Mouse (Mus musculus) spleen, adult 18-20 months (tissue): Measurements from ENCODE around the gene Lonrf2.

Experiments used
- DNase-seq, 2 experiments: peaks; one replicate each; pipeline ENCODE4 v3.0.0; 2022; ENCODE audit warnings: mixed read lengths in 2 of 2

Gene Lonrf2

DNA sequence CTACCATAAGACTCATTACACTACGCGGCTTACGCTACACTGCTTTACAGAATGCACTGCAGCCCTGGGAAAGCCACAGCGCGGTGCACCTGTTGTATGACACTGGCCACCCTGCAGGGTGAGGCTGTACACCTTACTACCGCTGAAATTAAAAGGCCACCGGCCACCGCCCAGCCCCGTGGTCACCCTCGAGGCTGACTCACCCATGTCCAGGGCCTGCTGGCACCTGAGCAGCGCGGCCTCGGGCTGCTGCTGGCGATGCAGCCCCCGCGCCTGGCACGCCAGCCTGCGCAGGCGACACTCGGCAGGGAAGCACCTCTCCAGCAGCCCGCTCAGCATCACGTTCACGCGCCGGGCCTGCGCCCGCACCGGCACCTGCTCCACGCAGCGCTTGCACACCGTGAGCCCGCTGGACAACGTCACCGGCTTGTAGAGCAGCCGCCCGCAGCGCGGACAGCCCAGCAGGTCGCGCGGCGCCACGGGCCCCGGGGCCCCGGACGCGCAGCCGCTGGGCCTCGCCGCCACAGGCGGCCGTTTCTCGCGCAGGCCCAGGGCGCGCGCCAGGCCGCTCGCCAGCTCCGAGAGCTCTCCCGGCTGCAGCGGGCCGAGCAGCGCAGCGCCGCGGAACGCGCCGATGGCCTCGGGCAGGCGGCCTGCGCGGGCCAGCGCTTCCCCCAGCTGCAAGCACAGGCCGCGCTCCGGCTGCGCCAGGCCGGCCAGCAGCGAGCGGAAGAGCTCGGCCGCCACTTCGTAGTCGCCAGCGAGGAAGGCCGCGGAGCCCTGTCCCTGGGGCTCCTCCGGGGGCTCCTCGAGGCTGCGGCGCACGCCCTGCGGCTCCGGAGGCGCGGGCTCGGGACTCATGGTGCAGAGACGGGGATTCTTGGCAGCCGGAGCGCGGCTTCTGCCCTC is 689 bp downstream of the Lonrf2 start:
- DNase-seq = no peak

DNA sequence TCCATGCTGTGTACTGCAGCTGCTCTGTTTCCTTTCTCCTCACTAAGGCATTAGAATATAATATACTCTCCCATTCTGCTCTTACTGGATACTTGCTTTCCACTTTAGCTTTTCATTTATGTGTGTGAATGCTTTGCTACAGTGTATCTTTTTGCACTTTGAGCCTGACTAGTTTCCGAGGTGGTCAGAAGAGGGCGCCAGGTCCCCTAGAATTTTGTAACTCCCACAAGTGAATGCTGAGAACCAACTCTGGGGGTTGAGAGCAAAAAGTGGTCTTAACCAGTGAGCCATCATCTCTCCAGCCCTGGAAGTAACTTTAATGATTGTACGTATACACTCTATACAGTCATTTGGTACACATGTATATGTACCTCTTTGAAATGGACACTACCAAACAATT is 1.6 kb downstream of the Lonrf2 start:
- peak in 1 of 2 experiments; percentile 6 for DNase-seq

DNA sequence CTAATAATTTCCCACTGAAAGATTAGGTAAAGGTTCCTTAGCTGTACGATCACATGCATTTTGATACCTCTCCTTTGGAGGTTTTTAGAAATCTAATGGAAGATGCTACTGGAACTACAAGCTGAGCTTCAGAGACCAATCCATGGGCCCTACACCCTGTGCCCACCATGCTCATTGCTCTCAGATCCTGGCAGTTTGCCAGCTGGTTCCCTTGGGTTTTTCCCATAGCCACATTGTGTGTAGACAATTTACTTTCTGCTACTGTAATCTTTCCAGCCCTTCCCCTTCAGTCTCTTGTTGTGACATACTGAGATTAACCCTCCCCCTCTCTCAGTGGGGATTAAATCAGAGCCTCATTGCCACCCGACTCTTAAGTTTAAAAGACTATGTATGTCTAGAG is 11.6 kb downstream of the Lonrf2 start:
- no peak for DNase-seq

DNA sequence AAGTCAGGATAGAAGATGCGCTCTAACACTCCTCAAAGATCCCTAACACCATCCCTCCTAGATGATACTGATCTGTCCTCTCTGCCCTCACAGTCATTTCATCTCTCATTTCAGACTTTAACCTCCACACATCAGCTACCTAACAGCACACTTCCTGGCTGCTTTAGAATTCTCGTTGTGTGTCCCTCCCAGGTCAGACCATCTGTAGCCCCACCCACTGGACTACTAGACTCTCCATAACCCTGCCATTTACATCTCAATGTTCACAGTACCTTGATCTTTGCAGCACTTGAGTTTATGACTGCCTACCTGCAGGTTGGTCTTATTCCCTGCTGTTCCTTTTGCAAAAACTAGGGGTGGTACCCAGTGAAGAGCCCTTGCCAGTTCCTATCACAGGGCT is 12.7 kb downstream of the Lonrf2 start:
- no peak for DNase-seq

DNA sequence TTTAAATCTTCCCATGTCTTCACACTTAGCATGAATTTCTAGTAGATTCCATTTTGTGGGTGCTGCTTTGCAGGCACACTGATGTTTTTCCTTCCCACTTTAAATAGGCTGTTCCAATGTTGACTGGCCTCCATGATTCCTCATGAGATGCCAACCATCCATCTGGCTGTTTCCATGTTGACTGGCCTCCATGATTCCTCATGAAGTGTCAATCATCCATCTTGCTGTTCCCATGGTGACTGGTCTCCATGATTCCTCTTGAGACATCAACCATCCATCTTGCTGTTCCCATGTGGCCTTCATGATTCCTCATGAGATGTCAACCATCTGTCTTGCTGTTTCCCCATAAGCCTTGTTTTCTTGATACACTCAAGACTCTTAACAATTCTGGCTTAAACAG is 16.8 kb downstream of the Lonrf2 start:
- no peak for DNase-seq

DNA sequence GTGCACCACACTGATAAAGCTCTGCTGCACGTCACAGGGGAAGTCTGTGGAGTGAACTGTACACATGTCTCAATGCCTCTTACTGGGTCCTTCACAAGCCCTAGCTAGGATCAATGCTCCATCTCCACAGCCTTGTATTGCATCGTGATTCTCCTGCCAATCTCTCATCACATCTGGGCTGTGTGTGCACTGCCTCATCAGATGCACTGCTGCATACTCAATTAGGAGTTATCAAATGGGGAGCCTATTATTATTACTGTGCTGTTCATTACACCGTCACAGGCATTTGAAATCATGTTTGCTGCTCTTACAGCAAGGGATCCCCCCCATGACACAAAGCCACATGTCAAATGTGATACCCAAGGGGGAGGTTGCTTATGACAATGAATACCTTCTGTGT is 18.8 kb downstream of the Lonrf2 start:
- no peak for DNase-seq

DNA sequence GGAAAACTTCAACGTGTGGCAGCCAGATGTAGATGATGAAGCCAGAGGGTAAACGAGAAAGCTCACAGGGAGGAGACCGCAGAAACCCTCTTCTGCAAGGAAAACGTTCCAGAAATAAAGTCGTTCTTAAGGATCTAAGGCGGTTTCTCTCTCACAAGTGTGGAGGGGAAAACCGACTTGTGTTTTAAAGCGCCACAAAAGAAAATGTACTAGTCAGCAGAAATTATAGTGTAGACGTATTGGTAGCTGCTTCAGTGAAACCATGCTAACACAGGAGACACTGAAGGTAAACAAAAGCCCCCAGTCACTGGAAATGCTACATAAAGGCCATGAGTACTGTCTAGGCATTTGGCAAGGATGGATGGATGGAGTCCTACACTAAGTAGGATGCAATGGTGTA is 19.2 kb downstream of the Lonrf2 start:
- no peak for DNase-seq

DNA sequence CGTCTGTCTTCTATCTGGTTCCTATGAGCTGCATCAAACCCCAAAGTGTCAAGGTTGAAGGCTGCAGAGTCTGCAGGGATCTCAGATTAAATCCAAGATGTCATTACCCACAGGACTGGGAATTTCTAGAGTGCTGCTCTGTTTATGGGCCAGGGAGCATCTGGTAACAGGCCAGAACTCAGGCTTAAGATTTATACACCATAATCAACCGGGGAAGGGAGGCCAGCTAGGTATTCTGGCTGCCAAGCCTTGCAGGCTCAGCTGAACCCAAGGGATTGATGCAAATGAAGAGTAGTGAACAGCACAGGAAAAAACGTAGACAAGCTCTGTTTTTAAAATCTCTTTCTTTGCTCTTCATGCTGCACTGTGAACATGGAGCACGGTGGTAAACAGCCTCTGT is 20.2 kb downstream of the Lonrf2 start:
- no peak for DNase-seq

DNA sequence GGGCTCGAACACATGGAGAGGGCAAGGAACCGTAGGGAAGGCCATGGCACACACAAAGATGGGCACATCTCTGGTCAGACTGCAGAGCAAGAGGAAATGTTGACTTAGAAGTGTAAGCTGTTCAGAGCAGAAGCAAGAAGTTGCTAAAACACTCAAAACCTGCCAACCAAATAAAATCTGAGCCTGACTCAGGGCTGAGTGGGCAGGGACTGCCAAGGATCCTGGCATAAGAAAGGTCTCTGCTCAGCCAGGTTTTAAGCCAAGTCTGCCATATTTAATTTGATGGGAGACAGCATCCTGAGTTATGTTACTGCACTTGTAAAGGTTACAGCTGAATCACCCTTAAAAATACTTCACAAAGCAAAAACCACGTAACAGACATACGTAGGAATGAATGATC is 29.4 kb downstream of the Lonrf2 start:
- DNase-seq = no peak

DNA sequence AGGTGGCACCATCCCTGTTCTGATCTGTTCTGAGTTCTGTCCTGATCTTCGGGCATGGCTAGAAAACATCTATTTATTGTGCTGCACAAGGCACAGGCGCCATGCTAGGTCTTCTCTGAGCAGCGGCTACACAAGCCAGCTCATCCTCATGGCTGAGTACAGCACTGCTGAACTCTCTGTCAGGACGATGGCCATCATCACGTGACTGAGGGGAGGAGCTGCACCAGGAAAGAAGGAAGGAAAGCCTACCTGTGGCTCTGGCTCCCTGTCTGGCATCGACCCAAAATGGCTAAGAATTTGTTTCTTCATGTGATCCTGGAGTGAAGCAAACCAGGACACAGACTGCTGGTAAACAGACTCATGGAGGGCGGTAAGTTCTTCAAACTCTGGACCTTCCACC is 36.1 kb downstream of the Lonrf2 start:
- no peak for DNase-seq

DNA sequence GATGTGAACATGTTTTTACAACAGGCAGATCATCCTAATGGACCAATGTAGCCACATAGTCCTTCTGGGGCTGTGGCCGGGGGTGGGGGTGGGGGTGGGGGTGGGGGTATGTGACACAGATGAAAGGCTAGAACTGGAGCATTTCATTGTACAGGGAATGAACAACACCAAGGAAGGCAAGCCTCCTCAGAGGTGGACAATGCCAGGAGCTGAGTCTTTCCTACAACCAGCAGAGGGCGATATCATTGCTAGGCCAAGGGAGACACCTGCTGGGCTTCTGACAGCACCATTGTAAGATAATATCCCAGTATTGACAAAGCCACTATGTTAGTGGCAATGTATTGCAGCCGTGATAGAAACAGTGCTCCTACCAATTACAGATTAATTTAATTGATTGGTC is 37.2 kb downstream of the Lonrf2 start:
- DNase-seq = no peak

DNA sequence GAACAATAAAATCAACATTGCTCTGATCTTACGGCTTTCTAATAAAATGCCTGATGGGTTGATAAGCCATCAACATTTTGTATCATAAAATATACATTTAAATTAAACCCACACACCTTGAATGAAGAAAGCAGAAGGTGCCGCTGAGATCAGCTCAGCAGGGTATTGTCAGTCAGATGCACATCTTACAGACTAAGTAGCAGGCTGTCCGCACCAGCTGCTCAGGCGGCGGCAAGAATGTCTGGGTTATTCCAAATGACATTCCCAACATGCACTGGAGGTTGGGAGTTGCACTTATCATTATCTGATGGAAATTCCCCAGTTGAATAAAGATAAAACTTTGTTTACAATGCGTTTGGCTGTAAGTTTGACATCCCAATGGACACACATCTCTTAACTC is 39.6 kb downstream of the Lonrf2 start:
- DNase-seq = no peak

DNA sequence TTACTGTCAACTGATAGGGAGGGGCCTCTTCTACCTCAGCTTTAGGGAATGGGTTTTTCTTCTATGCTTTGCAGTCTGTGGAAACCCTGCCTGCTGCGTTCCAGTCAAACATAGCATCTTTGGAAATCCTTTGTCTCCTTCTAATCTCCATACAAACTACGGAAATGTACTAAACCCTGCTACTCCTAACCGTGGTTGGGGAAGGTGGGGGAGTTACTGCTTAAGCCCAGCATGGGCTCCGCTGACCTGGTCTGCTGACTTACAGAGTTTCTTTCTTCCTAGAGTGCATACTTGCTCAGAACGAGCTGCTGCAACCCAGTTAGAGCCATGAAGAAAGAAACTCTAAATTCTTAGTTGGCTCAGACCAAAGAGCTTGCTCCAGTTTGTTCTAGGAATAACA is 41.0 kb downstream of the Lonrf2 start:
- no peak for DNase-seq

DNA sequence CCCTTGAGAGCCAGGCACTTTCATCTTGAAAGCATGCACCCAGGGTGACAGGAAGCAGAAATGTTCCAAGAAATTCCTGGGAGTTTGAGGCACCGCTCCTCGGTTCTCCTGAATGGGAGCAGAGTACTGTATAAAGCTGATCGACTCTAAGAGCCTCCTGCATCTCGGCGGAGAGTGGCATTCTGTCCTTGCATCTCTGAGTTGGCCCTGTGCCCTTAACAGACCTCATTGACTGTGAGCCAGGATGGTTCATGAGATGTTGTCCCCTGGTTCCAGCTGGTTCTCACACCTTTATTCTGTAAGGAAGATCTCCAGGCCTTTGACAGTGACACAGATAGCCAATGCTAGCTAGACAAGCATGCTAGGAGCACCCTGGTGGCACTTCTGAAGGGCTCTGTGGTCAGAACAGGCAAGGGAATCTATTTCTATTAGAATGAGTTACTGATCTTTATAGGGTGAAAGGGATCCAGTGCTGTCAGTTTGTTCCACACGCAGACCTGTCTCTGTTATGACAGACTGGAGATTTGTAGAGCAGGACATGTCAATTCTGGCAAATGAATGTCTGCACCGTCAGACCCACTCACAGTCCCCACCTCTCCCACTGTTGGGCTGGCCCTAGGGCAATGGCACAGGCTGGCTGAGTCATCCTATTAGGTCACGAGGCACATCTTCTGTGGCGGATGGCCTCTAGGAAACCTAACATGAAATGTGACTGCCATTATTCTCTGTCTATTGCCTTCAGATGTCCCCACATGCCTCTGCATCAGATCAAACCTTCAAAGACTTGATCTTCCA is 45.3 kb downstream of the Lonrf2 start:
- DNase-seq = no peak

DNA sequence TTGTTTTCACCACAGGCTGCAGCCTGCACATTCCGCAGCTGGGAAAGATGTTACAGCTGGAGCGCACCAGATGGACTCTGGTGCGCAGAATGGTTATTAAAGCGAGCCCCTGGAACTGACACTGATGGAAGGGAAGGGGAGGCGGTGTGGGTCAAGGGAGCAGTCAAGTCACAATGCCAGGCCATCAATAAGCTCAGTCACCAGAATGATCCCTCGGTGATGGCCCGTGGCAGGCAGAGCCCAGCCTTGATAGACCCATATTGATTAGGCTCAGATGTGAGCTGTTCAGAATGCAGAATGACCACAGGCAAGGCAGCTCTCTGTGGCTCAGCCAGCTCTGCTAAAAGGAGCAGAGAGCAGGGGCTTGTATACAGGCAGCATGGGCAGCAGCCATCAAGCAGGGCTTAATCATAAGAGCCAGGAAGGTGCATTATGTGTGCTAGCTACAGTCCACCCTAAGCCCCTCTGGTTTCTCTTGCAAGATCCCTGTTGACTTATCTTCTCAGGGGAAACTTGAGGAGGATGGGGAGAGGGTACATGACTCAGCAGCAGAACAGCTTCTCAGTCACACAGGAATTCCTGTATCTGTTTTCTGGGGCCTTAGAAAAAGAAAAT is 46.4 kb downstream of the Lonrf2 start:
- no peak for DNase-seq

DNA sequence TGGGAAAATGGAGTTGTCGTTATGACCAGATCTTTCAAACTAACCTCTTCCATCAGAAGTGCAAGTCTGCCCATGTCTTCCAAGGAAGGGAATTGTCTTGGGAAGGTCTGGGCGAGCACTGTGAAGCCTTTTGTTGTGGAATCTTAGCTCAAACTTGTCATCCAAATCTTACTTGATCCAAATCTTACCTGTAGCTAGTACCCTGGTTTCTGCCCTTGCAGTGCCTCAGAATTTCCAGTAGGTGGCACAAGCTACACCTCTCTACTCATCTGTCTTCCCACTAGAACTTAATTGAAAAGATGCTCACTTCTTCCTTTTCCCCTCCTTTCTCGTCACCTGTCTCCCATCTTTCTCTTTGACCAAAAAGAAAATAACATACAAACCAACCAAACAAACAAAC is 47.6 kb downstream of the Lonrf2 start:
- no peak for DNase-seq

DNA sequence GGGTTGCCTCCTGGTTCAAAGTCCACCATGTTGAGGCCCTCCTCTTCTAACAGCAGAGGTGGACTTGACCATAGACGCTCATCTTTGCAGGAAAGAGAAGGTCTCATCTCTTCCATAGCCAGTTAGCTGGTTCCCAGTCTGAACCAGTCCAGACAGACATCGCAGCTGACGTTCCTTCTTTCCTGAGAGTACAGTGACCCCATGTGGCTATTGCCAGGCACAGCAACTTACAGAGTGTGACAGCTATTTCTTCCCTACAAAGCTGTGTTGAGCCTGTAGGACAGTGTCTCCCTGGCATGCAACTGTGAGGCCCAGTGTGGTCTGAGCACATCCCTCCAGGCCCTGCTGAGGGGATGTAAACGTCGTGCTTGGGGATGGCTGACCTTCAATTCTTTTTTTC is 49.1 kb downstream of the Lonrf2 start:
- DNase-seq = peak; percentile 15 to 41

DNA sequence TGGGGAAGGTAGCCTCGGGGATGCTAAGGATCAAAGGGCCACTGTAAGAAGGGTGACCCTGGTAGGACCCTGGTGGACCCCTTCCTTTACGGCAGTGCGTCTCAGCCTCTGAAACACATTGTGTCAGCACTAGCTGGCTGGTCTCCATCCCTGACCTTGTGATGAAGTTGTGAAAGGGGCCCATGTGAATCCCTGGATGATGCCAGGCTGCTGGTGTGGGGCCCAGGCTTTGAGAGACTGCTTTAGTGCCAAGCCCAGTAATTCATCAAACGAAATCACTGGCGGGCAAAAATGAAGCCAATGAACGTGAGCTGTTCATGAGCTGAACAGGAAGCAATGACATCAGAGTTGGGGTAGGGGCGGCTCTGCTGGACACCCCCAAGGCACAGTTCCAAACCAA is 50.2 kb downstream of the Lonrf2 start:
- no peak for DNase-seq

DNA sequence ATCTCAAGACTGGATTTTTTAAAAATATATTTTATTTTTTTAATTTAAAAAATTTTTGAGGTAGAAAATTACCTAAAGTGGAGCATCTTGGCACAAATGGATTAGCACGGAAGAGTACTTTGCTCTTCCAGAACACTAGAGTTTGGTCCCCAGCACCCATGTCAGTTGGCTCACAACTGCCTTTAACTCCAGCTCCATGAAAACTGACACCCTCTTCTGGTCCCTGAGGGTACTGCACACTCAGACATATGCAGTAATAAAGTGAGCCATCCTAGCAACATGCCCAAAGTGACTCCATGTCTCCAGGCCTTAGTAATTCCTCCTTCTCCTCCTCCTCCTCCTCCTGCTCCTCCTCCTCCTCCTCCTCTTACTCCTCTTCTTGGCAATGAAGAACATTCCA is 58.2 kb downstream of the Lonrf2 start:
- DNase-seq = no peak

DNA sequence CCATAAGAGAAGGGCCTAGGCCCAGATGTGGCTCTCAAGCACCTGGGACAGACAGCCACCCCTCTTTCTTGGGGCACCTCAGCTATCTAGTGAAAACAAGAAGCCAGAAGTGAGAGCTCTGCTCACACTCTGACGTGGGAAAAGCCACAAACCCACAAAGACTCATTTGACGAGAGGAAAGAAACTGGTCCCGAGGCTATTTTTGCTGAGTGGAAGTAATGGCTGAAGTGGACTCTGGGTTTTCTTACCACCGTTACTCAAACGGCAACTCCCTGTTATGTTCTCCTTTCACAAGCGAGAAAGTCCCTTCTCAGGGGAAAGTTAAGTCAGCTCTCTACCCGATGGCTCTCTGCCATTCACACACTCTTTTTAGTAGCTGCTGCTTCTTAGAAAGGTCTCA is 59.0 kb downstream of the Lonrf2 start:
- peak; percentile 7 to 15 for DNase-seq

DNA sequence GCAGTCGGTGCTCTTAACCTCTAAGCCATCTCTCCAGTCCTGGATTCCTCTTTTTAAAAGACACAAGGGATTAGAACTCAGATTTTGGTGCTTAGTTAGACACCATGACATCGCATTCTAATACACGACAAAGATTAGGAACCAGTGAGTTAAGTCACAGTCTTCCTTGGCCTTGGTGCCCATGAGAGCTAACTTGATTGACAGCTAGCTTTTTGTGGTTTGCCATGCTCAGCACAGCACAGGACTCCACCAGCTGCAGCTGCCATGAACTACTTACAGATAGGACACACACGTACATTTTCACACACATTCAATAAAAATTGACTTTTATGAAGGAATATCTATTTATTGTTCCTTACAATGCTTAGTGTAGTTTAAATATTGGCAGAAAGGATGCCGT is 60.8 kb downstream of the Lonrf2 start:
- DNase-seq = no peak

DNA sequence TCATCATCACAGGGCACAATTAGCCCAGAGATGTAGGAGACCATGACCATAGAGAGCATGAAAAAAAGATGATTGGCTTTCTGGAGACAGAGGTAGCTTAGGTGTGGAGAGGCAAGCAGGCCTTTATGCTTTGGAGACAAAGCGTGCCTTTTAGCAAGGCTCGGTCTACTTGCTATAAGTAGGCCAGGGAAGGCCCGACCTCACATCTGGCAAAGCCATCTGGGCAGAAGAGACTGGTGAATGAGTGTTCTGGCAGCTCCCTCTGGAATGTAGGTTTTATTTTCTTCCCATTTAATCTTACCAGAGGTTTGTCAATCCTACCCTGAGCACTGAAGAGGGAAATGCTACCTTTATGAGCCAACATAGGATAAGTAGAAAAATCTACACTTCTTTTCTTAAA is 65.8 kb downstream of the Lonrf2 start:
- DNase-seq = no peak

DNA sequence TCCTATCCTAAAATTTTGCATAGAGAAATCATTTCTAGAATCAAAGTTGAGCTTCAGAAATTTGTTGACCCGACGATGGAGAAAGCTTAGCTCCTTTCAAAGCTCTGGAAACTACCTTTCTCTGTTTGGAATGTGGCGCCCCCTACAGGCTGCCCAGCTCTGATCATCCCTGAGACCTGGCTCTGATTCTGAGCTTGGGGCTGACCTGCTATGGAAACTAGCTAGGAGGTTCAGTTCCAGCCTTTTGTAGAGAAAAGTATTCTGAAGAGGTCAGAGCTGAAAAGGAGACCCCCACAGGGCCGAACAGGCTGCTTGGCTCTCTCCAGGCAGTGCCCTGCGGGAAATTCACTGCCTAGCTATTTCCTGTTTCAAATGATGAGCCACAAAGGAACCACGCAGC is 66.6 kb downstream of the Lonrf2 start:
- DNase-seq = peak; percentile 29 to 73

DNA sequence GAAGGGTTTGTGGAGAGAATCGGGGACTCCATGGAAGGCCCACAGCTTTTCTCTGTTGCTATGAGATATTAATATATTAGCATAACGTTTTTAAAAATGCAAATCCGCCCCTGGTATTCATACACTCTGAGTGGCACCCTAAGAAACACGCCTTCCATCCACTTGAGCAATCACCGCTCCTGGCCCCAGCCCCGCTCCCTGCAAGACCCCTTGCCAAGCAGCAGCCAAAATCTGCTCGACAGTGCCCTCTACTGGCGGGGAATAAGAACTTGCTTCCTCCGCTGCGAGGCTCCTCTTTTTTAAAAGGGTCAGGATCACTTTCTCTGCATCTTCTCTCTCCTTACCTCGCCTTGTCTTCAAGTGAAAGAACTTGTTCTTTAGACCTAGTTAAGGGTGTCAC is 68.7 kb downstream of the Lonrf2 start:
- DNase-seq = peak; percentile 43 to 74
